Mouse (Mus musculus) neutrophil, adult 5-6 weeks (primary cell): ENCODE results near the gene Sh3bgrl. TPM values are rescaled to one million over a fixed set of nuclear protein-coding genes. Genes with fewer than 3 reads are reported as not detected.
A peak's percentile ranks its signal among the peaks of the same experiment; 100 is the strongest.

ENCODE experiments used
- ATAC-seq: fragments of 151-379, 151-347 bp; 2 replicates; pipeline ENCODE4 v1.8.0; 2017; ENCODE audit warnings: mild to moderate bottlenecking, moderate TSS enrichment; ENCODE audit not compliant: insufficient number of reproducible peaks, poor library complexity, low FRiP score, severe bottlenecking; ENCODE audit errors: extremely low read depth
- total RNA-seq: library from RNA; stranded (forward); fragments of 200-1000 nt; gene quantifications from 2 replicates; pipeline ENCODE4 v1.2.3, GENCODE M21; 2017

Gene Sh3bgrl
- total RNA-seq, 1 experiment from 2014 or later = 43.4 TPM

DNA sequence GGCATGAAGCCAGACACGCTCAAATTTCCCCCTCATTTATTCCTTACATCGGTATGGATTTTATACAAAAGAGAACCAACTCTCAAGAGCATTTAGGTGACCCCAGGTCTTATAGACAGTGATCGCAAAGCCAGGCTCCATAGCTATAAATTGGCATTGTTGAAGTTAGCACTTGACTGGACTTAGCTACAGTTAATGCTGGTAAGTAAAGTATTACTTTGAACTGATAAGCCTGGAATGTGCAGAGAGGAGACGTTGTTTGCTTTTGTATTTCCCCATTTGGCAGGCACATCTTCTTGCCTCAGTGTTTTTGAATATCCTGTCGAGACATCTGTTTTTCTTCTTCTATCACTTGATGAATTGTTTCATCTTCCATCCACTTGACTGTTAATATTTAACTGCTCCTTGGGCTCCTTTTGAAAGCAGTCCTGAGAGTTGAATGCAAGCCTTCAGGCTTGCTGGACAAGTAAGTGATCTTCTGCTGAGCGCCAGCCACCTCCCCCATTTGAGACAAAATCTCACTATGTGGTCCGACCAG, 32.5 kb downstream of the Sh3bgrl start:
- ATAC-seq = no peak

DNA sequence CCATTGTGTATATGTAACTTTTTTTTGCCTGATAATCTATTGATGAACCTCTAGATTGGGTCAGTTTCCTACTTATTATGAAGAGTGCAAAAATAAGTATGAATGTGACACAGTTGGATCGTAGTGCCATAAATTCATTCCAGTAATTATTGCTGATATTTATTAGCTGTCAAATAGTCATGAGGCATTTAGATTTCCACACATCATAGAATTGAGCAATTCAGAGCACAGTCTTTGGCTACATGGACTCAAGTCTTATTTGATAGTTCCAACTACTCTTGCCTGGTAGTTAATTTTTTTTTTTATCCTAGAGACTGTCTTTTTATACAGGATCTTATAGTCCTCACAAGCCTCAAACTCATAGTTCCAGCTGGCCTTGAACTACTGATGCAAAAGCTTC, 34.9 kb downstream of the Sh3bgrl start:
- ATAC-seq = no peak

DNA sequence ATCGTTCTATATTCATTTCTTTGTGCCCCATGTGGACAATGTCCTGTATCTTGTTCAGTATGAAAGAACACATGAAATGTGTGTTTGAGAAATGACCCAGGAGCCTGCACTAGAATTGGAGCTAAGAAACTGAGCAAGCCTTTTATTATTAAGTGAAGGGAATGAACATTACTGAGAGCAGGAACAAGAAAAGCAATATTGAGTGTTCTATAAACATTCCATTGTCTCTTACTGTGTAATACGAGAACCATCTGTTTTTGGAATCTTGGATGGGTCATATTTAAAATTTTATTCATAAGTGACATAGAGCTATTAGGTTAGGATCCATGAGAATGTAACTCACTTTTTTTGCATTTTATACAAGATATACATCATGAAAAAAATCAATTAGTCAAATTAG, 36.7 kb downstream of the Sh3bgrl start:
- ATAC-seq = no peak

DNA sequence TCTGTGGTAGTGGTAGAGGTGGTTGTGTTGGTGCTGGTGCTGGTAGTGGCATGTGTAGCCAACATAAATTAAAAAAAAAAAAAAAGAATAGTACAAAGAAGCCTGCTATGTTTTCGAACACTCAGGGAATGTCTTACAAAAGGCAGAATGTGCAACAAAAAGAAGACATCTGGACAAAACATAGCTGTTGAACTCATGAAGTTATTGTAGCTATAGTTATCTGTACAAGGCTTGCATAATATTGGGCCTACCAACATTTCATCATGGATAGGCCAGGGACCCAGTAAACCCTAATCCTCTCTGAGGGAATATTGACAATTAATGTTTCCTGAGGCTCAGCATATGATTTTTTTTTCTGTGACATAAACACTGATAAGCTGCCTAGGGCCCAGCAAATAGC, 37.3 kb downstream of the Sh3bgrl start:
- no peak for ATAC-seq

DNA sequence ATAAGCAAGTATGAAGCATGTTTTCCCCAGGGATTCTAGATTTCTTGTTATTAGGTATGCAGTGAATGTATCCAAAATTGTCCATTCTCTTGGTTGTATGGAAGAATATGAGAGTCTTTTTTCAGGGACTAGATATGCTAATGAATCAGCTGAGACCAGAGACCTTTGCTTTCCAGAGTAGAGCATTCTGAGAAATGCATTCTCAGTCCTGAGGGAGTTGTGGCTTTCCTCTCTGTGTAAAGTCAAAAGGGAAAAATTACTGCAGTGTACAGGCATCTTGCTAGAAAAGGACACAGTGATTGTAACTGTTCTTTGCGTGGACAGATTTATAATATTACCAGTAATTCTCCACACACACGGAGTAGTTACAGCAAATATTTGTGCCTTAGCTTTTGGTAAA, 38.3 kb downstream of the Sh3bgrl start:
- ATAC-seq = no peak

DNA sequence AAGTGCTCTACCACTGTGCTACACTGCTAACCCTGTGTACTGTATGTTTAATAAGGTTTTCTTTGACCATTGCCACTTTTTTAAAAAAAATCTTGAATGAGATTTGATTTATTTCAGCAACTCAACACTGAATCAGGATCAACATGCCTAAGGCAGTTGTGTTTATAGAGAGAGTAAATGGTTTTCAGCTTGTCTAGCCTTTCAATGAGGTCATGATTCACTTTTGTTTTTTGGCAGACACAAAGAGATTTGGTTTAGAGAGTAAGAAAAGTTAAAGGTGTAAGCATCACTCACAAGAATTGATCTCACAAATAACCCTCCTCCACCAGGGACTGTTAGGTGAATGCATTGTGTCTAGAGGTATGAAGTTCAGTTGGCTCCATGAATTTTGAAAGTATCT, 41.1 kb downstream of the Sh3bgrl start:
- ATAC-seq = no peak

DNA sequence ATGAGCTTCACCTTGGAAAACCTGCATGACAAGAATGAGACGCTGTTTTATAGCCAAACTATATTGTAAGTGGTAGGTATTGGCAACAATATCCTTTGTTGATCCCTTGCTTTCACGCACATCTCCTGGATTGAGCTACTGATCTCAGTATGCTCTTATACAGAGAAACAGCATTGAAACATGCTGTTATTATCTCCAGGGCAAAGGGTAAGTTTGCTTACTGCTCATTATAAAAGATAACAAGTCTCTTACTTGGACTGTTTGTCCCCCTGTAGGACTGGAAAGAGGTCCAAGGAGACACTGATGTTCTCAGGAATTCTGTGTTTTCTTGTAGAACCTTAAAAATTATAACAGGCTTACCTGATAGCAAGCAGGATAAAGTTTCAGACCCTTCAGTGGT, 41.7 kb downstream of the Sh3bgrl start:
- ATAC-seq = no peak

DNA sequence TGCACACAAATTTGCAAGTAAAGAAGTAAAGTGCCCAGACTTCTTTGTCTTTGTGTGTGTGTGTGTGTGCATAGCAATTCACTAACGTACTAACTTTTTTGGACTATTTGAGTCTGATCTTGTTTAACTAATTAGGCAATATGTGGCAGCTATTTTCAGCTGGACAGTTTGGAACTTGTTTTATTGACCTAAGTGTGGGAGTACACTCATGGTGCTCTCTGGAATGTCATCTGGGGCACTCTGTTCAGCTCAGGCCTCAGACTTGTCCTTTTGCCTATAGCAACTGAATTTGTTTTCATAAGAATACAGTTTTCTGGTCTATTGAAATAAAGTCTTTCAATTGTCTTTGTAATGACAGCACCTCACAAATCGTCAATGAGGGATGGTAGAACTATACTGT, 42.1 kb downstream of the Sh3bgrl start:
- no peak for ATAC-seq

DNA sequence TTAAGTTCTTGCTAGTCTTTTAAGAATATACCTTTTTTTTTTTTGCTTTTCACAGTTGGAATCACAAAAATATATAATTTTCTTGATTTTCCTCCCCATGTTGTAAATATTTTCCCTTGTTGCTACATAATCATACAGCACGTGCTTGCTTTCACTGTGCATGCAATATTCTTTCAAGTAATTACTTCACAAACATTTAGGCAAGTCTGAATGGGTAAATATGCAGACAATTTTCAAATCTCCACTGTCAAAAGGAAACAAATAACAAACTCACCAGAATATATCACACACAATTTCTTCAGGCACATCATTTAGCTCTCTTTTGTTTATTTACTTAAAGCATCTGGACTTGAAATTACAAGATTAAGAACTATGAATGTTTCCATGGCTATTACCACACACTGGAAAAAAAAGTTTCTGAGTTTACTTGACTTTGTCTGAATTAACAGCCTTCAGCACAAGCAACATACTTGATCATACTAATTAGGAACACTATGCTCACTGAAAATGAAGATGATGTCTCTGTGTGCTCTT, 46.2 kb downstream of the Sh3bgrl start:
- ATAC-seq = no peak

DNA sequence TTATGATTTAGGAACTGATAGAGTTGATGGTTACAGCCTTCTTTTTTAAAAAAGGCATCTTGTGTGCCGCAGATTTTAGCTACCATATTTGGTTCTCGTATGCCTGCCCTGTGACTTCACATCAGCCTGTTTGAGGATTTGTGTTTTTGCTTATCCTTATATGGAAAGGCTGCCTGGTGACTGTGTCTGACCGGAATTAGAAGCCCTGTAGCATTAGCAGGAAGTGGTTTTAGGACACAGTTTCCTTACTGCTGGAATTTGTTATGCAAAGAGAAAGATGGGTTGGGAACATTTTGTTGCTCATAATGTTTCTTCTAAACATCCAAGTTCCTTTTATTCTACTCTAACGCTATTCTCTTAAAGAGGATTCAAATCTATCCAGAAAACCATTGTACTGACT, 47.1 kb downstream of the Sh3bgrl start:
- ATAC-seq = no peak

DNA sequence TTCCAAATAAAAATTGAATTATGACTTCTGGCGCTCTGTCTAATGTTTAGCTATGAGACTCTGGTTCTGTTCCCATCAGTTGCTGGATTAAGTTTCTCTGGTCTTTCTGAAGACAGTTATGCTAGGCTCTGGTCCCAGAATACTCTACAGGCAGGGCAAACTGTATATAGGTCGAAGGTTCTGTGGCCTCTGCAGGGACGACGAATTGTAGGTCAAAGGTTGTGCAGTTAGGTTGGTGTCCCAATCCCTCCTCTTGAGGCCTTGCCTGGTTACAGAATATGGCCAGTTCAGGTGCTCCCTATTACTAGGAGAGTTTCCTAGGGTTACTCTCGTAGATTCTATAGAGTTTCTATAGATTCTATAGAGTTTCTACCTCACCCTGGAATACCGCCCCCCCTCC, 50.6 kb downstream of the Sh3bgrl start:
- no peak for ATAC-seq

DNA sequence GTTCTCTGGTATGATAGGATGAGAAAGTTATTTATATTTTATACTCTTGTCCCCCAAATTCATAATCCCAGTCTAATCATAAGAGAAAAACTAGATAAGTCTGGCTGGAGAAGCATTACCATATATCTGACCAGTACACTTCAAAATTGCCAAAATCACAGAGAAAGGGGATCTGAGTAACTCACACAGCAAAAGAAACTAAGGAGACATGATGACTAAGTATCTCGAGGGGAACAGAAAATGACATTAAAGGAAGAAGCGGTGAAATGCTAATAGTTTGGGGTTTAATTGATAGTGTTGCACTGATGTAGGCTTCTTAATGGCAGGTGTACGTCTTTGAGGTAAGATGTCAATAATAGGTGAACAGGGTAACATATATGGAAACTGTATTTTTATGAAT, 51.9 kb downstream of the Sh3bgrl start:
- no peak for ATAC-seq

DNA sequence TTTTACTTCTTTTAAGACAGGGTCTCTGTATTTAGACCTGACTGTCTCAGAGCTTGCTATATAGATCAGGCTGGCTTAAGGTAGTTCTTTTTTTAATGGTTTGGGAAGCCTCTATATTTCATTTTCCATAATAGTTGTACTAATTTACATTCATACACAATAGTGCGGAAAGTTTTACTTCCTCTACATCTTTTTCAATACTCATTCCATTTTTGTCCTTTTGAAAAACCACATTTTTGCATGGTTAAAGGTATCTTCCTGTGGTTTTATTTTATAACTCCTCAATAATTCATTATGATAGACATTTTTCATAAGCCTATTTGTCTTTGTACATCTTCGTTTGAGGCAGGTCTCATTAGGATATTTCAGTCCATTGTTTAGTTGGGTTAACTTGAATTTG, 56.1 kb downstream of the Sh3bgrl start:
- no peak for ATAC-seq

DNA sequence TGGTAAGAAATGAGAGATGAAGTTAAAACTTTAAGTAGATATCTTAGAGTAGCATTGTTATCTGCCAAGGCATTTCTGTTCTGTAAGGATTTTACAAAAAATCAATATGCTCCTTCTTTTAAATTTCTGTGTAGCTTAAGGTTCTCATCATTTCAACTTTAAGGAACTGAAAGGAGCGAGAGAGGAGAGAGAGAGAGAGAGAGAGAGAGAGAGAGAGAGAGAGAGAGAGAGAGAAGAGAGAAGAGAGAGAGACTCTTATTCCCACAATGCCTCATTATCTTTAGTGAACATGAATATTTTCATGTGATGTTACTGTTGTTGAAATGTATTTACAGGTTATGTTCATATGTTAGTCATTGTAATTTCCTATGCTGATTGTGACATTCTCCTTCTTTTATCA, 65.2 kb downstream of the Sh3bgrl start:
- no peak for ATAC-seq

DNA sequence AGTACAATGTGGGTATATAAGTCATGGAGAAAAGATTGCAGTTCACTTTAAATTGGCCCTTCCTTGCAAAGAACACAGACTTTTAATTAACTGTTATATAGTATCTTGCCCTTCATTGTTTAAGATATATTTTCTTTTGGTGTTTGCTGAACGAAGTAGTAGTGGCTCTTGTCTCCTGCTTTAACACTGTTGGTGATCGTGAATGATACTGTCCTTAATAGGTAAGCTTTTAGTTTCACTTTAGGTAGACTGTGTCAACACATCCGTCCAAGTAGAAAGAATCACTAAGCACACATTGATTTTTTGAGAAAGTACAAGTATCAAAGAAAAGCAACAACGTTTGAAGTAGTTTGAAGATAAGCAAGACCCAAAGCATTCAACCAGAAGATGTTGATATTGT, 65.7 kb downstream of the Sh3bgrl start:
- no peak for ATAC-seq

DNA sequence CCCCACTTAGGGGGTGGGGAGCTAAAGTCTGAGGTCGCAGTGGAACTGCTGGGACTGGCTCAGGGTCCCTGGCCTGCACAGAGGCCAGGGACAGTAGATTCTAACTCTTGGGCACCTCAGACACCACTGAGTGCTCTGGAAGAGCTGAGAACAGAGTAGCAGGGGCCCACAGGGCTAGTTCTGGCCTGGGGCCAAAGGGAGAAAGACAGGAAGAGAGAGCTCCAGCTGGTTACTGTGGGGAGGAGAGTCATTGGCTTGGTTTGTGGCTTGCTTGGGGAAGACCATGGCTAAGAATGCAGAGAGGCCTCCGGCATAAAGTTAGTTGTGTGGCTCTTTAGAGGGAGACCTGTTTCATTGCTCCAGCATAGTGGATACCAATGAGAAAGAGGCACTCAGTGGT, 79.9 kb downstream of the Sh3bgrl start:
- ATAC-seq = no peak

DNA sequence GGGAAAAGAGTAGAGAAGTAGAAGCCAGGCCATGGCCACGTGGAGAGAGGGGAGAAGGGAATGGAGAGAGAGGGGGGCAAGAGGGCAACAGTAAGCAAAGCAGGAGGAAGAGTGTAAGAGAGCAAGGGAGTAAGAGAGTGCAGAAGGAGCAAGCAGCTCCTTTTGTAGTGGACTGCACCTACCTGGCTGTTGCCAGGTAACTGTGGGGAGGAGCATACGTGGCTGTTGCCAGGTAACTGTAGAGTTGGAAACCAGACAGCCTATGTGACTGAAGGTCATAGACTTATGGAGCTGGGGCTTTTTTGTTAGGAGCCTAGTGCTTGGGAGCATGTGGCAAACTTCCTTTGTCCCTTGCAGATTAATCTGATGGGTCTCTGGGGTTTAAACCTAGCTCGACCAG, 80.3 kb downstream of the Sh3bgrl start:
- no peak for ATAC-seq

DNA sequence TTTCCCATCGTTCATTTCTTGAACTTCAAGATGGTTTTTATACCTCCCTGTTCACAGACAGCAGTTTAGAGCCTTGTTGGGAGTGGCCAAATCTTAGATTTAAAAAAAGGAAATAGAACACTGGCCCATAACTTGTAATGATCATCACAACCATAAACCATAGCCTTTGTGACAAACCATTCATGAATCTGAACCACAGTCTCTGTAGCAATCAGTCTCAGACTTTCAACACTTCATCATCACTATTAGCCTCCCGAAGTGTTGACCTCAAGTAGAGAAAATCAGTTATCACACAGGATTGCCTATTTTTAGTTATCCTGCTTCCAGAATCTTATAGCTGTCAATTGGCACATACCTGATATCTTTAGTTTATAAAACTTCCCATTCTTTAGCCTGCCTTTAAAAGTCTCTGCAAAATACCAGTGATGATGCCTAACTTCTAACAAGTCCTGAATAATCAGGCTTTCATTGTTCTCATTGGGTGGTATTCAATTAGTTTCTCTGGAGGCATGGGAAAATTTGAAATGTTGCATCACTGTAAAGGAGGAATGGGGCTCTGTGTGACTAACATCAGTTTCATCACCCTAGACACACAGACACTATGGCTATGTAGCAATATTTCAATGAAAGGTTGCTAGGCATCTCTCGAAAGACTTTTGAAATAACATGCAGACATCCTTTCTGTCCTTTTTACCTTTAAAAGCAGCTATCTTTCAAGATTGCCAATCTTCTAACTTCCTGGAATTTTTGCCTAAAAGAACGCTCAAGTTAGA, 89.7 kb downstream of the Sh3bgrl start:
- no peak for ATAC-seq

DNA sequence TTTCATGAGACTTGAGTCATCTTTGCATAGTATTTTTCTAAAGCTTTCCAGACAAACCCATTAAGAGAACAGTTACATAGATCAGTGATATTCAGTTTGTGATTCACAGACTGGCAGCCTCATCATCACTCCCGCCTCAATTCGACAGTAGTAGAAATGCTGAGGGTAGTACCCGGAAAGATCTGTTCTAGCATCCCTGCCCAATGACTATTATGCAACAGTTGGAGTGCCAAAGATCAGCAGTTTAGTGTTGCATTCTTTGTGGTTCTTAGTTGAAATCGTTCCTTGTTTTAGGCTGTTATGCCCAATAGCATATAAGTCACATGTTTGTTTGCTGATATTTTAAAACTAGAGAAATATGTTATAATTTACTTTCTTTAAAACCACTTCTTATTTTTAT, 94.4 kb downstream of the Sh3bgrl start:
- no peak for ATAC-seq

DNA sequence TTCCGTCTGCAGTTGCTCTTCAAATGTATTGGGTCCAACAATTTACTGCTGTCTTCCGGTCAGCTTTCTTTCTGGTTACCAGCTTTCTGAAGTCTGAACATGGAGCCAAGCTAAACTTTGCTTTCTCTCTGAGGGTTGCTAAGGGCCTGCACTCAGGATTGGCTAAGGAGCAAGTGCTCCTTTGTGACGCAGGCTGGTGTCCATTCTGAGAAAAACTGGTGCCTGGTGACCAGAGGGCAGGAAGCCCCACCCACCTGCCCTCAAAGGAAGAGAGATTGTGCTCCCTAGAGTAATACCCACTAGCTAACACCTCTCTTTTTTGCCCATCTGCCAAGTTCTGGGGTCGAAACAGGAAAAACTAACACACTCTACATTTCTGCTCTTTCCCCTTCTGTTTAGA, 95.8 kb downstream of the Sh3bgrl start:
- ATAC-seq = 0 out of 2 replicates have a peak, but pooled peaks have one; percentile 30

DNA sequence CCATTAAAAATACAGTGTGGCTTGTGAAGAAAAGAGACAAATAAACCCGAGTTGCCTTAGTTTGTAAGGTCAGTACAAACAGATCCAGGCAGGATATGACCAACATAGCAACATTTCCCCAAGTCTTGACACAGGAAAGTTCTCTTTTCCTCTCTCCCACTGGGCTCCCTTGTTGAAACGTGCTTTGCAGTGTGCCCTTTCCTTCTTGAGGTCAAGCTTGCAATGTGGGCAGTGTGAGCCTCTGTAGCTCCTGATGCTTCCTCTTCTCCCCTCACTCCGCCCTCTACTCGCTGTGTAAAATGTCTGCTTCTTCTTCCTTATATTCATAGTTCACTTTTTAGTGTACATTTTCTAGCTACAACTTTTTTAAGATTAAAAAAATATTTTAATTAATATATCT, 96.3 kb downstream of the Sh3bgrl start:
- ATAC-seq = peak; percentile 56; the same call in 1 of the 2 replicates
